Mouse (Mus musculus): Measurements from ENCODE around the gene Eng. TPM values are rescaled to one million over a fixed set of nuclear protein-coding genes. Genes with fewer than 3 reads are reported as not detected.

The Eng gene
- 34.1 and 55.9 TPM in 2 replicates for polyA plus RNA-seq (2014; fragmentation: Nextera tagmentation; extraction: Ambion mirVana)

DNA sequence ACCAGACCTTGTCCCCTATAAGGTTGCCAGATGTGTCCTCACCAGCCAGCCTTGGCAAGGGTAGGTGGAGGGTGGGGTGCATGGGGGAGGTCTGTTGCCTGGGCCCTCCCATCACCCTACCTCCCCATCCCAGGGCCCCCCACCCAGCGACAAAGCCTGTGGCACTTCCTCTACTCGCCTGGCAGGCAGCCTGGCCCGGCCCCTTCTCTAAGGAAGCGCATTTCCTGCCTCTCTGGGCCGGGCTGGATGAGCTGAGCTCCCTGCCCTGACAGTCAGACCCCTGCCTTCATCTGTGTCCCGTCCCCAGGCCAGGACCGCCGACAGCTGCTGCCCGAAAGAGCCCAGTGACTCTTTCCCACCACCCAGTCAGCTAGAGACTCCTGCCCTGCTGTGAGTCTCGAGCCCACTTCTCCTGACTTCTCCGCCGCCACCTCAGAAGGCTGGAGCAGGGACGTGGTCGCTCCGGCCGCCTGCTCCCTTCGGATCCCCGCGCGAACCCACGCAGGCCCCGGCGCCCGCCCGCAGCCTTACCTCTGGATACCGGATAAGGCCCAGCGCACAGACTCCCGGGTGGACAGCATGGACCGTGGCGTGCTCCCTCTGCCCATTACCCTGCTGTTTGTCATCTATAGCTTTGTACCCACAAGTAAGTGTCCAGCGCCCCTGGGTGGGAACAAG, at the start of gene Eng:
Gene Eng, plus strand, starts transcription at position 217 of the 678 bp plus-strand sequence.
- H3K9me3 ChIP-seq (ENCODE audit: control insufficient read depth, low read length): no peaks in the 10 kb centered on the region
- H3K4me3 ChIP-seq (ENCODE audit: low read length): peak within 1 kb of the TSS; percentile 34
- H3K4me2 ChIP-seq (replicated peaks; ENCODE audit: low read depth, low read length): peak within 1 kb of the TSS; percentile 23
- H3K4me1 ChIP-seq (ENCODE audit: control insufficient read depth, insufficient read depth, low read length): peaks cover 6% of the 10 kb centered on the region; the same call in 1 of the 2 replicates
- 63% methylated on average over 31 of the region's 31 CpGs for WGBS
- peak within 1 kb of the TSS; percentile 58; the same call in 1 of the 2 replicates for H3K9ac ChIP-seq (ENCODE audit: low read depth, low read length)
- H3K27ac ChIP-seq (ENCODE audit: low read depth, low read length): peak within 1 kb of the TSS; percentile 44; the same call in 1 of the 2 replicates
- H3K27me3 ChIP-seq (ENCODE audit: control insufficient read depth, insufficient read depth, low read length): no peaks in the 10 kb centered on the region
- H3K36me3 ChIP-seq (ENCODE audit: control insufficient read depth, insufficient read depth, low read length): no peaks in the 10 kb centered on the region
- peak; percentile 58; the same call in 1 of the 2 replicates for ATAC-seq (ENCODE audit: low FRiP score, low TSS enrichment)

DNA sequence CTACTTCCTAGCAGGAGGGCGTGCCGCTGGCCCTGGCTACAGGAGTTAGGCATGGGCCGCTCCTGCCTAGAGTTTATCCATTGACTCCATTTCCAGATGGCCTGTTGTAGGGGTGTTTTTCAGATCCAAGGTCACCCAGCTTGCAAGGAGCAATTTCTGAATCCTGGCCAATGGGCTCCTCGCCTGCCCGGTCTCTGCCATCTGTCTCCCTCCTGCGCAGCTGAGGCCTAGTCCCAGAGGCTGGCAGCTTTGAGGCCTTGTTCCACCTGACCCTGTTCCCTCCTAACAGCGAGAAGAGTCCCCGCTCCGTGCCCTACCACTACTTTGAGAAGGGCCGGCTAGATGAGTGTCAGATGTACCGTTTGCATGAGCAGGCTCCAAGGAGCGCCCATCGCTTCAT, 49.7 kb upstream of the Eng start:
- H3K4me2 ChIP-seq (replicated peaks; ENCODE audit: low read depth, low read length): no peak overlapping the region
- no peak overlapping the region for H3K9ac ChIP-seq (ENCODE audit: low read depth, low read length)
- H3K27ac ChIP-seq (ENCODE audit: low read depth, low read length): no peak overlapping the region
- peaks cover 24% of the 10 kb centered on the region; the same call in 1 of the 2 replicates for H3K36me3 ChIP-seq (ENCODE audit: control insufficient read depth, insufficient read depth, low read length)
- H3K4me1 ChIP-seq (ENCODE audit: control insufficient read depth, insufficient read depth, low read length): 0 out of 2 replicates have a peak, but pooled peaks cover 3% of the 10 kb centered on the region
- H3K27me3 ChIP-seq (ENCODE audit: control insufficient read depth, insufficient read depth, low read length): no peaks in the 10 kb centered on the region
- no peaks in the 10 kb centered on the region for H3K9me3 ChIP-seq (ENCODE audit: control insufficient read depth, low read length)
- no peak overlapping the region for H3K4me3 ChIP-seq (ENCODE audit: low read length)
- ATAC-seq (ENCODE audit: low FRiP score, low TSS enrichment): no peak
- WGBS: 92% methylated on average over 13 of the region's 13 CpGs

DNA sequence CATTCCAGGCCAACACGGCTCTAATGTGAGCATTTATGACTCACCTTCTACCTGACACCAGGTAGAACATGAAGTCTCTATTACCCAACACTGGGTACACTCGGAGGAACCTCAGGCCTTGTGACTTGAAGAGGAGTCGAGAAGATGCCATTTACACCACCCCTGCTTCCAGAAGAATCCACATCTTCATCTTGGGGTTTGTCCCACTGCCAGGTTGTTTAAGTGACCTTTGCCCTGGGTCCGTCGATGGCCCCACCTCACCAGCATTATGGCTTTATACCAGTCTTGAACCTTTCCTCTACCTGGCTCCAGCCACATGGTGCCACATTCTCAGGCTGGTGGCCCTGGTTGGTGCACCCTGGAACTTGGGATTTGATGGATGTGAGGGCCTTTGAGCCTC, 49.1 kb upstream of the Eng start:
- Histone ChIP-seq H3K27ac (ENCODE audit: low read depth, low read length) (no peak overlapping the region), H3K4me2 (replicated peaks; ENCODE audit: low read depth, low read length) (no peak overlapping the region), H3K4me3 (ENCODE audit: low read length) (no peak overlapping the region), H3K9me3 (ENCODE audit: control insufficient read depth, low read length) (no peaks in the 10 kb centered on the region), H3K36me3 (ENCODE audit: control insufficient read depth, insufficient read depth, low read length) (peaks cover 24% of the 10 kb centered on the region; the same call in 1 of the 2 replicates), H3K4me1 (ENCODE audit: control insufficient read depth, insufficient read depth, low read length) (0 out of 2 replicates have a peak, but pooled peaks cover 3% of the 10 kb centered on the region), H3K9ac (ENCODE audit: low read depth, low read length) (no peak overlapping the region), H3K27me3 (ENCODE audit: control insufficient read depth, insufficient read depth, low read length) (no peaks in the 10 kb centered on the region)
- WGBS: 82% methylated on average over 5 of the region's 5 CpGs
- no peak for ATAC-seq (ENCODE audit: low FRiP score, low TSS enrichment)

DNA sequence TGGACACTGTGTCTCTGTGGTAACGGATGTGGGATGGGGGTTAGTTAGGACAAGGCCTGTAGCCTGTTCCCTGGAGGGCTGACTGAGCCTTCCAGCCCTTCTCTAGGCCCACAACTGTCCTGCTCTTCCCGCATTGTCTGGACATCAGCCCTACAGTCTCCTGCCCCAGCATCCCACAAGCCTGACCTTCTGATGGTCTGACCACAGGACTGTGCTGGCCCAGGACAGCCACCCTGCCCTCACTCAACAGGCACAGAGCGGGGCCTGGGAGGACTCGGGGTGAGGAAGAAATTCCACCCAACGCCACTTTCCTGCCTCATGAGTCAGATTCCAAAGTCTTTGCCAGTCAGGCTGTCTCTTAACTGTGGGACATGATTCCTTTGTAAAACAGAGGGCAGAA, 48.7 kb upstream of the Eng start:
- Histone ChIP-seq H3K4me2 (replicated peaks; ENCODE audit: low read depth, low read length) (no peak overlapping the region), H3K4me3 (ENCODE audit: low read length) (no peak overlapping the region), H3K9me3 (ENCODE audit: control insufficient read depth, low read length) (no peaks in the 10 kb centered on the region), H3K9ac (ENCODE audit: low read depth, low read length) (no peak overlapping the region), H3K36me3 (ENCODE audit: control insufficient read depth, insufficient read depth, low read length) (peaks cover 24% of the 10 kb centered on the region; the same call in 1 of the 2 replicates), H3K27ac (ENCODE audit: low read depth, low read length) (no peak overlapping the region), H3K4me1 (ENCODE audit: control insufficient read depth, insufficient read depth, low read length) (0 out of 2 replicates have a peak, but pooled peaks cover 3% of the 10 kb centered on the region), H3K27me3 (ENCODE audit: control insufficient read depth, insufficient read depth, low read length) (no peaks in the 10 kb centered on the region)
- no peak for ATAC-seq (ENCODE audit: low FRiP score, low TSS enrichment)
- 94% methylated on average over 5 of the region's 5 CpGs for WGBS

DNA sequence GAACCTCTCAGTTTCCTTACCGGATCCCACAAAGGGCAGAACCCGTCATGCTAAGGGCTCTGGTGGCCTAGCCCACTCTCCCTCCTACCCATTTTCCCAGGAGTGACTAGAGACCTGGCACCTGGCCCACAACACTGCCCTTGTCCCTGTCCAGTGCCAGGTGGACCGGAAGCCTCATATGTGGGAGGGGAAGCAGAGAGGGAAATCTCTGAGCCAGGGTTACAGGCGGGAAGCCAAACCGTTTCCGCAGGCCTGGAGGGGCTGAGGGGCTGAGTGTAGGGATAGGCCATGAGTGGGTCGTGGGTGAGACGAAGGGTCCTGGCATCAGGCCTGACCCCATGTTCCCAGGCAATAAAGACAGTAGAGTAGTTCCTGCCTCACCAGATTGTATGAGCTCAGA, 47.9 kb upstream of the Eng start:
- WGBS: 83% methylated on average over 8 of the region's 8 CpGs
- Histone ChIP-seq H3K4me1 (ENCODE audit: control insufficient read depth, insufficient read depth, low read length) (0 out of 2 replicates have a peak, but pooled peaks cover 3% of the 10 kb centered on the region), H3K27me3 (ENCODE audit: control insufficient read depth, insufficient read depth, low read length) (no peaks in the 10 kb centered on the region), H3K4me2 (replicated peaks; ENCODE audit: low read depth, low read length) (no peak overlapping the region), H3K9me3 (ENCODE audit: control insufficient read depth, low read length) (no peaks in the 10 kb centered on the region), H3K4me3 (ENCODE audit: low read length) (no peak overlapping the region), H3K9ac (ENCODE audit: low read depth, low read length) (no peak overlapping the region), H3K36me3 (ENCODE audit: control insufficient read depth, insufficient read depth, low read length) (peaks cover 24% of the 10 kb centered on the region; the same call in 1 of the 2 replicates), H3K27ac (ENCODE audit: low read depth, low read length) (no peak overlapping the region)
- ATAC-seq (ENCODE audit: low FRiP score, low TSS enrichment): no peak

DNA sequence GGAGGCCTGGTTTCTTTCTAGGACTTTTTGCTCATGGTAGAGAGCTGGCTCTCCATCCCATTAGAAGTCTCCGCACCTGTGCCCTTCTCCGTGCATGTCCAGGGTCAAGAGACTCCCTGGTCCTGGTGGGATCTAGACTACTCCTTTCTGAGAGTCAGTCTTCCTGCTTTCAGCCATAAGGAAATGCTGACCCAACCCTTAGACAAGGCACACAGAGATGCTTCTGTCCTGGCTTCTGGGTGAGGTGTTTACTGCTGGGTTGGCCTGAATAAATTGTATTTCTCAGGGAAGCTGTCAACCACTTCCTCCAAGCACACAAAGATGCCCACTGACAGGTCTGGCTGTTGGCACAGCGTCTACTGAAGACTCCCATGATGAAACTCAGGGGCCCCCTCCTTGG, 47.0 kb upstream of the Eng start, which contains the start of gene St6galnac6:
Gene St6galnac6, plus strand, starts transcription at position 301 of the 400 bp plus-strand sequence.
- 91% methylated on average over 3 of the region's 3 CpGs for WGBS
- Histone ChIP-seq H3K9me3 (ENCODE audit: control insufficient read depth, low read length) (no peaks in the 10 kb centered on the region), H3K36me3 (ENCODE audit: control insufficient read depth, insufficient read depth, low read length) (peaks cover 18% of the 10 kb centered on the region; the same call in 1 of the 2 replicates), H3K4me2 (replicated peaks; ENCODE audit: low read depth, low read length) (no peak within 1 kb of the TSS), H3K27me3 (ENCODE audit: control insufficient read depth, insufficient read depth, low read length) (no peaks in the 10 kb centered on the region), H3K4me3 (ENCODE audit: low read length) (no peak within 1 kb of the TSS), H3K27ac (ENCODE audit: low read depth, low read length) (no peak within 1 kb of the TSS), H3K4me1 (ENCODE audit: control insufficient read depth, insufficient read depth, low read length) (0 out of 2 replicates have a peak, but pooled peaks cover 3% of the 10 kb centered on the region), H3K9ac (ENCODE audit: low read depth, low read length) (no peak within 1 kb of the TSS)
- no peak for ATAC-seq (ENCODE audit: low FRiP score, low TSS enrichment)

DNA sequence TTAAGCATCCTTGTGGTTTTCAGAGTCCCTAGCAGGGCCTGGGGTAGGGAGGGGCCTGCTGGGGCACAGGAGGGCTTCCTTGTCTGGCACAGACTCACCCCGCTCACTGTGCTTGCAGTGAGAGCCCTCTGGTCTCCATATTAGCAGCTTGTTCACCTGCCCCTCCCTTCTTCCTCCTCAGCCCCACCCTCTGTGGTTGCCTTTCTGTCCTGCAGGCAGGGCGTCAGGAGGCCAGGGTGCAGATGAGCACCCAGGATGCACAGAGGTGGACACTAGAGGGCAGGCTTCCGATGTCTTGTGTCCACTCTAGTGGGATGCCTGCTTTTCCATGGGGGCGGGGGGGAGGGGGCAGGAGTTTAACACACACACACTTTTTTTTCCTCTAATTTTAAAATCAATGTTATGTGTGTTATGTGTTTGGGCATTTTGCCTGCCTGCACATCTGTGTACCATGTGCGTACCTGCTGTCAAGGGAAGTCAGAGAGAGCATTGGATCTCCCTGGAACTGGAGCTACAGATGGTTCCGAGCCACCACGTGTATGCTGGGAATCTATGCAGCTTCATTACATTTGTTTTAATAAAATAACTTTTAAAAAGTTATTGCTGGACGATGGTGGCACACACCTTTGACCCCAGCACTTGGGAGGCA, 44.9 kb upstream of the Eng start:
- ATAC-seq (ENCODE audit: low FRiP score, low TSS enrichment): 0 out of 2 replicates have a peak, but pooled peaks have one; percentile 36
- Histone ChIP-seq H3K36me3 (ENCODE audit: control insufficient read depth, insufficient read depth, low read length) (peaks cover 13% of the 10 kb centered on the region; the same call in 1 of the 2 replicates), H3K27me3 (ENCODE audit: control insufficient read depth, insufficient read depth, low read length) (no peaks in the 10 kb centered on the region), H3K4me3 (ENCODE audit: low read length) (no peak overlapping the region), H3K4me1 (ENCODE audit: control insufficient read depth, insufficient read depth, low read length) (0 out of 2 replicates have a peak, but pooled peaks cover 3% of the 10 kb centered on the region), H3K27ac (ENCODE audit: low read depth, low read length) (no peak overlapping the region), H3K4me2 (replicated peaks; ENCODE audit: low read depth, low read length) (no peak overlapping the region), H3K9ac (ENCODE audit: low read depth, low read length) (no peak overlapping the region), H3K9me3 (ENCODE audit: control insufficient read depth, low read length) (no peaks in the 10 kb centered on the region)
- WGBS: 56% methylated on average over 7 of the region's 8 CpGs

DNA sequence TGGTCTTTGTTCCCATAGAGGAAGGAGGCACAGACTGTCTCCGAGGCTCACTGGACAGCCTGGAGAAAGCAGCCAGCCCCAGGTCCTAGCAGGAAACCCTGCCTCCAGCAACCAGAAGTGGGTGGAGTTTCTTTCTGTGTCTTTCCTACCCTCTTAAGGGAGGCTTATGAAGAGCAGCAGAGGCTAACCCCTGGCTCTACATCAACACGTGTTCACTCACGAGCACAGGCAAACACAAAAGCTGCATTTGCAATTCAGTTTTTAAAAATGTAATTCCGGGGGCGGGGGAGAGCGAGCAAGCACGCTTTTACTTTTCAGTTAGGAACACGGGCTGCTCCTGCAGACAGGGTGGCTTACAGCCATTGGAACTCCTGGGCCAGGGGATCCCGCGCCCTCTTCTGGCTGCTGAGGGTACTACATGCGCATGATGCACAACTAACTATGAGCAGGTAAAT, 43.8 kb upstream of the Eng start:
- Histone ChIP-seq H3K4me2 (replicated peaks; ENCODE audit: low read depth, low read length) (peak overlapping the region; percentile 49), H3K27me3 (ENCODE audit: control insufficient read depth, insufficient read depth, low read length) (no peaks in the 10 kb centered on the region), H3K9me3 (ENCODE audit: control insufficient read depth, low read length) (no peaks in the 10 kb centered on the region), H3K9ac (ENCODE audit: low read depth, low read length) (0 out of 2 replicates have a peak overlapping the region, but pooled peaks have one; percentile 24), H3K4me3 (ENCODE audit: low read length) (peak overlapping the region; percentile 36), H3K36me3 (ENCODE audit: control insufficient read depth, insufficient read depth, low read length) (peaks cover 3% of the 10 kb centered on the region; the same call in 1 of the 2 replicates), H3K27ac (ENCODE audit: low read depth, low read length) (peak overlapping the region; percentile 63; the same call in 1 of the 2 replicates), H3K4me1 (ENCODE audit: control insufficient read depth, insufficient read depth, low read length) (peaks cover 4% of the 10 kb centered on the region; the same call in 1 of the 2 replicates)
- ATAC-seq (ENCODE audit: low FRiP score, low TSS enrichment): peak; percentile 68
- 1% methylated on average over 11 of the region's 11 CpGs for WGBS

All from kidney, embryonic 14.5 days (tissue).